Mouse (Mus musculus): ENCODE data around the gene Ttyh1. TPM values are rescaled to one million over a fixed set of nuclear protein-coding genes. Genes with fewer than 3 reads are reported as not detected.

Ttyh1 gene
- polyA plus RNA-seq, 1 experiment from 2014 or later: 87.3 TPM

GRCm38 (mm10) chr7:4163571-4164072 is 44.4 kb downstream of the Ttyh1 start:
- peak; percentile 51 for DNase-seq (ENCODE audit: low spot score)
- H3K9me3 ChIP-seq (ENCODE audit: control insufficient read depth, low read length): no peaks in the 10 kb centered on the region
- 3% methylated on average over 11 of the region's 11 CpGs for WGBS

GRCm38 (mm10) chr7:4164090-4164910 is 45.1 kb downstream of the Ttyh1 start, which contains the start of gene Cdc42ep5:
Gene Cdc42ep5, minus strand, starts transcription at chr7:4164860.
- DNase-seq (ENCODE audit: low spot score) (peak; percentile 80), ATAC-seq (replicated peaks; ENCODE audit: low FRiP score) (peak; percentile 87)
- WGBS: under 1% methylated on average over 19 of the region's 20 CpGs
- Histone ChIP-seq H3K4me1 (replicated peaks; ENCODE audit: control insufficient read depth, insufficient read depth, low read length) (no peaks in the 10 kb centered on the region; the same call in 1 of the 2 replicates), H3K9ac (ENCODE audit: low read length) (peak within 1 kb of the TSS; percentile 23; the same call in 1 of the 2 replicates), H3K4me3 (ENCODE audit: low read depth, low read length) (peak within 1 kb of the TSS; percentile 27), H3K4me2 (ENCODE audit: low read depth, low read length, severe bottlenecking) (peak within 1 kb of the TSS; percentile 45), H3K27ac (ENCODE audit: low read depth, low read length) (no peak within 1 kb of the TSS), H3K27me3 (ENCODE audit: control insufficient read depth, insufficient read depth, low read length) (no peaks in the 10 kb centered on the region), H3K36me3 (ENCODE audit: control insufficient read depth, insufficient read depth, low read length) (no peaks in the 10 kb centered on the region), H3K9me3 (ENCODE audit: control insufficient read depth, low read length) (no peaks in the 10 kb centered on the region)

More at GRCm38 (mm10) chr7:4163571-4164072, 44.4 kb downstream of the Ttyh1 start:
- H3K27ac ChIP-seq (ENCODE audit: low read depth, low read length): no peak overlapping the region
- no peaks in the 10 kb centered on the region for H3K27me3 ChIP-seq (ENCODE audit: control insufficient read depth, insufficient read depth, low read length)
- peak overlapping the region; percentile 27 for H3K4me3 ChIP-seq (ENCODE audit: low read depth, low read length)
- H3K9ac ChIP-seq (ENCODE audit: low read length): peak overlapping the region; percentile 23; the same call in 1 of the 2 replicates
- ATAC-seq (replicated peaks; ENCODE audit: low FRiP score): peak; percentile 61
- H3K36me3 ChIP-seq (ENCODE audit: control insufficient read depth, insufficient read depth, low read length): no peaks in the 10 kb centered on the region
- H3K4me1 ChIP-seq (replicated peaks; ENCODE audit: control insufficient read depth, insufficient read depth, low read length): no peaks in the 10 kb centered on the region; the same call in 1 of the 2 replicates
- H3K4me2 ChIP-seq (ENCODE audit: low read depth, low read length, severe bottlenecking): peak overlapping the region; percentile 45

GRCm38 (mm10) chr7:4165286-4165685 is 46.1 kb downstream of the Ttyh1 start:
- no peak for DNase-seq (ENCODE audit: low spot score)
- Histone ChIP-seq H3K9me3 (ENCODE audit: control insufficient read depth, low read length) (no peaks in the 10 kb centered on the region), H3K4me1 (replicated peaks; ENCODE audit: control insufficient read depth, insufficient read depth, low read length) (no peaks in the 10 kb centered on the region; the same call in 1 of the 2 replicates), H3K27me3 (ENCODE audit: control insufficient read depth, insufficient read depth, low read length) (no peaks in the 10 kb centered on the region), H3K27ac (ENCODE audit: low read depth, low read length) (no peak overlapping the region), H3K36me3 (ENCODE audit: control insufficient read depth, insufficient read depth, low read length) (no peaks in the 10 kb centered on the region), H3K4me3 (ENCODE audit: low read depth, low read length) (no peak overlapping the region), H3K9ac (ENCODE audit: low read length) (no peak overlapping the region), H3K4me2 (ENCODE audit: low read depth, low read length, severe bottlenecking) (0 out of 2 replicates have a peak overlapping the region, but pooled peaks have one; percentile 18)
- 27% methylated on average over 3 of the region's 3 CpGs for WGBS
- no peak for ATAC-seq (replicated peaks; ENCODE audit: low FRiP score)

DNA sequence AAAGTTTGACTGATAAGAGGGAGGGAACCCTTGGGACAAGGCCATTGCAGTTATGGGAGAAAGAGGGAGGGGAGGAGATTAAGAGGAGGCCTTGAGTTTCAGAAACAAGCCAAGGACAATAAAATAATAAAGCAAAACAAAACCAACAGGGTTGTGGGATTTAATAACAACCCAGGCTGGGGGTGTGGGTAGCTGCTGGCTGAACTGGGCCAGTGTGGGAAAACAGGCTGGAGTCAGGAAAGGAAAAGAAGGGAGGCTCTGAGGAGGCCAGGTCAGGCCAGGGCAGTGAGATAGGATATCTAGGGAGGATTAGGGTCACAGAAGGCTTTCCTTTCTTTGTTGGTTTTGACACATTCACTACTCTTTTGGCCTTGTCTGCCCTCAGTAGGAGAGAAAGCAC is 47.9 kb downstream of the Ttyh1 start:
- no peaks in the 10 kb centered on the region for H3K27me3 ChIP-seq (ENCODE audit: control insufficient read depth, insufficient read depth, low read length)
- DNase-seq (ENCODE audit: low spot score) (no peak), ATAC-seq (replicated peaks; ENCODE audit: low FRiP score) (no peak)
- H3K9ac ChIP-seq (ENCODE audit: low read length): no peak overlapping the region
- no peak overlapping the region for H3K27ac ChIP-seq (ENCODE audit: low read depth, low read length)
- no peaks in the 10 kb centered on the region for H3K9me3 ChIP-seq (ENCODE audit: control insufficient read depth, low read length)
- no peak overlapping the region for H3K4me2 ChIP-seq (ENCODE audit: low read depth, low read length, severe bottlenecking)
- no peaks in the 10 kb centered on the region; the same call in 1 of the 2 replicates for H3K4me1 ChIP-seq (replicated peaks; ENCODE audit: control insufficient read depth, insufficient read depth, low read length)
- H3K4me3 ChIP-seq (ENCODE audit: low read depth, low read length): no peak overlapping the region
- no peaks in the 10 kb centered on the region for H3K36me3 ChIP-seq (ENCODE audit: control insufficient read depth, insufficient read depth, low read length)

DNA sequence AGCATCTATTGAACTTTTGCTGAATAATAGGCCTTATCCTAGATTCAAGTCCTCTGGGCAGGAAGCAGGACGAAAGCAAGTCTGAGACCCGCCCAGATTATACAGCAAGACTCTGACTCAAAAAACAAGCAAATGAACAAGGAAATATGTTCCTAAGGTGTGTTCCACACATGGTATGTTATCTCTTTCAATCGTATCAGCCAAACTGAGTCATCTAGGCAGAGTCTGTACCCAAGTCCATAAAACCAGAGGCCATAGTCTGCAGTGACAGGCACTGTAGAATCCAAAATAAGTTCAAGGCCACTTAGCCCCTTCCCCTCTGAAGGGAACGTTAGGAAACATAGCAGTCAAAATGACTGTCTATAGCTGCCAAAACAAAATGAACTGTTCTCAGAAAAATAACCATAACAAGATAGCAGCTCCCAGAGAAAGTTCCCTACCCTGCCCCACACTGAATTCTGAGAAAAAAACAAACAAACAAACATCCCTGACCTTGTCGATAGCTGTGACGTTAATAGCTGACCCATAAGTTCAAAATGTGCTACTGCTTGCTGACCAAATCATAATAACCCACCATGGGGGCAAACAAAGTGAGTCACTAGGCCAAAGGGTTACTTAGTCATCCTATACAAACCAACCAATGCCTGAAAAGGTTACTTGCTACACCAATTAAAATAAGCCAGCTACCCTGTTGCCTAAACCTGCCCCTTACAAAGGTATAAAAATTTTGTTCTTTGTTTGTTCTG is 51.2 kb downstream of the Ttyh1 start:
- DNase-seq (ENCODE audit: low spot score) (no peak), ATAC-seq (replicated peaks; ENCODE audit: low FRiP score) (no peak)
- H3K4me1 ChIP-seq (replicated peaks; ENCODE audit: control insufficient read depth, insufficient read depth, low read length): no peaks in the 10 kb centered on the region
- no peaks in the 10 kb centered on the region for H3K27me3 ChIP-seq (ENCODE audit: control insufficient read depth, insufficient read depth, low read length)
- H3K9me3 ChIP-seq (ENCODE audit: control insufficient read depth, low read length): no peaks in the 10 kb centered on the region
- H3K4me3 ChIP-seq (ENCODE audit: low read depth, low read length): no peak overlapping the region
- 88% methylated on average over 6 of the region's 6 CpGs for WGBS
- H3K9ac ChIP-seq (ENCODE audit: low read length): no peak overlapping the region
- H3K4me2 ChIP-seq (ENCODE audit: low read depth, low read length, severe bottlenecking): no peak overlapping the region
- H3K27ac ChIP-seq (ENCODE audit: low read depth, low read length): no peak overlapping the region
- H3K36me3 ChIP-seq (ENCODE audit: control insufficient read depth, insufficient read depth, low read length): no peaks in the 10 kb centered on the region

- Histone ChIP-seq H3K27ac (ENCODE audit: low read depth, low read length) (no peak overlapping the region), H3K9ac (ENCODE audit: low read length) (no peak overlapping the region), H3K9me3 (ENCODE audit: control insufficient read depth, low read length) (no peaks in the 10 kb centered on the region), H3K4me3 (ENCODE audit: low read depth, low read length) (no peak overlapping the region), H3K4me2 (ENCODE audit: low read depth, low read length, severe bottlenecking) (no peak overlapping the region), H3K27me3 (ENCODE audit: control insufficient read depth, insufficient read depth, low read length) (no peaks in the 10 kb centered on the region), H3K36me3 (ENCODE audit: control insufficient read depth, insufficient read depth, low read length) (no peaks in the 10 kb centered on the region), H3K4me1 (replicated peaks; ENCODE audit: control insufficient read depth, insufficient read depth, low read length) (no peaks in the 10 kb centered on the region)
- ATAC-seq (replicated peaks; ENCODE audit: low FRiP score) (no peak), DNase-seq (ENCODE audit: low spot score) (no peak)
- WGBS: 42% methylated on average over 3 of the region's 3 CpGs
These were observed 59.2 kb downstream of the Ttyh1 start for GRCm38 (mm10) chr7:4178438-4178837.

Other genes with a start within 250 kb of the Ttyh1 start
- not detected in 2 replicates for gene Gm14548, start 221.3 kb upstream of the Ttyh1 start, polyA plus RNA-seq (2014; fragmentation: Nextera tagmentation; extraction: Ambion mirVana)
- not detected in 2 replicates for gene Lilra6, start 203.9 kb upstream of the Ttyh1 start, polyA plus RNA-seq (2014; fragmentation: Nextera tagmentation; extraction: Ambion mirVana)
- gene Lair1, start 56.2 kb upstream of the Ttyh1 start, polyA plus RNA-seq (2014; fragmentation: Nextera tagmentation; extraction: Ambion mirVana): 1.2 and 1.4 TPM in 2 replicates
- gene Leng8, start 17.6 kb downstream of the Ttyh1 start, polyA plus RNA-seq (2014; fragmentation: Nextera tagmentation; extraction: Ambion mirVana): 77.4 and 77.5 TPM in 2 replicates
- 1.6 and 2.7 TPM in 2 replicates for gene Leng9, start 31.0 kb downstream of the Ttyh1 start, polyA plus RNA-seq (2014; fragmentation: Nextera tagmentation; extraction: Ambion mirVana)
- 16.2 and 17.8 TPM in 2 replicates for gene Cdc42ep5, start 45.5 kb downstream of the Ttyh1 start, polyA plus RNA-seq (2014; fragmentation: Nextera tagmentation; extraction: Ambion mirVana)
- gene Lilra5, start 118.3 kb downstream of the Ttyh1 start, polyA plus RNA-seq (2014; fragmentation: Nextera tagmentation; extraction: Ambion mirVana): 0.16 TPM in 1 of 2 replicates, not detected in the other
- gene Ncr1, start 218.3 kb downstream of the Ttyh1 start, polyA plus RNA-seq (2014; fragmentation: Nextera tagmentation; extraction: Ambion mirVana): not detected in 2 replicates